Mouse (Mus musculus) monocyte, adult 2 months (primary cell): ENCODE results near the gene Pdzd2.

Source experiments
- DNase-seq, 2 experiments: peaks; one replicate each; pipeline ENCODE4 v3.0.0; 2022; ENCODE audit warnings: low spot score in 2 of 2, low read depth in 1 of 2

Pdzd2 gene

DNA sequence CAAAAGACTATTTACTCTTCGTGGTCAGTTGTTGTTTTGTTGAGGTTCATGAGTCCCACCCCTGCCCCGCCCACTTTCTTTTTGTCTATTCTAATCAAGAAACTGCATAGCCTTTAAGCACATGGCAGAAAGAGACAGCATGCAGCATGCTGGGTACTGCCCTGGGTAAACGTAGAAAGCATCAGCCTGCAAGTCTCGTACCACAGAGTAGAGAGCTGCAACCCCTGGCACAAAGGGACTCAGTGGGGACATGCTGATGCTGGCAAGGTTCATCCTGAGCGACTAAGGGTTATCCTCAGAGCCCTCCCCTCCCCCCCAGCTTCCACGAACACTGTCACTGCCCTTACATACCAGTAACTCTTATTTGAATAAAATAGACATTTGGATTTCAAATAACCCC is 114.2 kb downstream of the Pdzd2 start:
- DNase-seq, result no peak

GRCm38 (mm10) chr15:12623521-12623920 is 116.2 kb downstream of the Pdzd2 start:
- DNase-seq, result no peak

DNA sequence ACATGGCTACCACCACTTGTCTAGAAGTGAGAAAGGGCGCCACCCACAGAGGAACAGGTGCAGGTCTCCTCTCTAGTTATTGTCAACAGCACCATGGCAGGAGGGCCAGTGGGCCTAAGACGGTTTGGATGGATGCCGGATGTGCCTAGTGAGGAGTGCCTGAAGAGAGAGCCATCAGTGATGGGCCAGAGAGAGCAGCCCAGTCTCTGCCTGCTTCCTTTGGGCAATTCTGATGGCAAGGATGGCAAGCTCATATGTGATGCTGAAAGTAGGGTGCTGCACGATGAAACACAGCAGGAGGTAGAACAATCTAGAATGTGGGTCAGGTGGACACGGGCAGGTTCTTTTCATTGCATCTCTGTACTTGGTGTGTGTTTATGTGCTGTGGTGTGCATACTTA is 117.0 kb downstream of the Pdzd2 start:
- DNase-seq, result no peak

- no peak for DNase-seq
Observed at GRCm38 (mm10) chr15:12622093-12622643, 117.6 kb downstream of the Pdzd2 start.

- no peak for DNase-seq
Observed at GRCm38 (mm10) chr15:12619273-12619672, 120.5 kb downstream of the Pdzd2 start.

DNA sequence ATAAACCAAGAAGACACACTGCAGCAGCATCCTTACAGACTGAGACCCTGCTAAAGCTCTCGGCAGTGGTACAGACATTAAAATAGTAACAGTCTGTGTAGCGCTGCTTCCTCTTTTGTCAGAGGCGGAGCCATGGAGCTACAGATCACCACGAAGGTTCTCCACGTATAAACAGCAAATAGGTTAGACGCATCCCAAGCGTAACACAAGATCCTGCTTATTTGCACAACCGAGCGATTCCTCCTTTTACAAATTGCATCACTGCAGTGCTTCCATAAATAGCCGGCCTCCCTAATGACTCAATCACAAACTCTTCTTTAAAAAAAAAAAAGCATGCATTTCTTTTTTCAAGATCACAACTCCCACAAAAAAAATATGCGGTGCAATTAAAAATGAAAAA is 122.1 kb downstream of the Pdzd2 start:
- DNase-seq, result peak; percentile 2 to 14

GRCm38 (mm10) chr15:12617220-12617619 is 122.5 kb downstream of the Pdzd2 start:
- no peak for DNase-seq

DNA sequence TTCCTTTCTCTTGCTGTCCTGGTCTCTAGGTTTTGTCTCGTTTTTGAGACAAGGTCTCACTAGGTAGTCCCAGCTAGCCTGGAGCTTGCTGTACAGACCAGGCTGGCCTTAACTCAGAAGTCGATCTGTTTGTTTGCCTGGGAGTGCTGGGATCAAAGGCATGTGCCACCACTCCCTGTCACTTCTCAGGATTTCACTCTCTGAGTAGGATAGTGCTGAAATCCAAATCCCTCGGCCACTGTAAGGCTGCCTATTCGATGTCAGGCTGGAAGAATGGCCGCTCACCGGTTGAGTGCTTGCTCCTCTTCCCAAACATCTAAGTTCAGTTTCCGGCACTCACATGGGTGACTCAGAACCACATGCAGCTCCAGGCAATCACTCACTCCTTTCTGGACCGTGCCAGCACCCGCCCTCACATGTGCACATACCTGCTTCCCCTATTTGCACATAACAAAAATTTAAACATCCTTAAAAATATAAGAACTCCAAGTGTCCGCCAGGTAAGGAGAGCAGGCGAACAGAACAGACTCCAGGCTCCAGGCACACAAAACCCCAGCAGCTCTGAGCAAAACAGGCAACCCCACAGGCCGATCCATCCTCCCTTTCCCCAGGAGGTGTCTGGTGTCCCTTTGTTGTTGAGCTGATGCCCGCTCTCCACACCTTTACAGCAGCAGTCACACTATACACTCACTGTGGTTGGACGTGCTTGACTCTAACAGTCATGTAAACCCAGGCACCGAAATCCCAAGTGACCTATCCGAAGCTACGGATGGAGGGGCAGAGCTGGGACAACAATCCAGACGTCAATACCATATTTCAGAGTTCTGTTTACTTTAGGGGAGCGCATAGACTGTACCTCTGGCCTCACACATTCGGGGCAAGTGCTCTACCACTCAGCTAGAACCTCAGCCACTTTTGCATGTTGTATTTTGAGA is 124.5 kb downstream of the Pdzd2 start:
- no peak for DNase-seq

DNA sequence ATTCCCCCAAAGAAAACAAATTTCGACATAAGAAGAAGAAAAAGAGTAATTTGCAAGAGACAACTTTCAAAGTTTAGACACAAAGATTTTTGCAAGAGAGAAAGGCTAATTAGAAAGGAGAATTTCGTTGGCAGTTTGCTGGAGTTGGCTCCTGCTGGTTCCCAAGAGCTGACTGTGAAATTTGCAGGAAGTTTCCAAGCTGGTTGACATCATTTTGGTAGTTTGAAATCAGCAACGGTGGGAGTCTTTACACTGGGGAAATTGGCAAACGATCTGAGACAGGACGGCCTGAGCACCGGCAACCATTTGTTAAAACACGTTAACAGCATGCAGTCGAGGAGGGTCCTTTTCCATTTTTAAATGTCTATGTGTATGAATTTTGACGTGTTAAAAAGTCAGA is 125.7 kb downstream of the Pdzd2 start:
- DNase-seq, result no peak

DNA sequence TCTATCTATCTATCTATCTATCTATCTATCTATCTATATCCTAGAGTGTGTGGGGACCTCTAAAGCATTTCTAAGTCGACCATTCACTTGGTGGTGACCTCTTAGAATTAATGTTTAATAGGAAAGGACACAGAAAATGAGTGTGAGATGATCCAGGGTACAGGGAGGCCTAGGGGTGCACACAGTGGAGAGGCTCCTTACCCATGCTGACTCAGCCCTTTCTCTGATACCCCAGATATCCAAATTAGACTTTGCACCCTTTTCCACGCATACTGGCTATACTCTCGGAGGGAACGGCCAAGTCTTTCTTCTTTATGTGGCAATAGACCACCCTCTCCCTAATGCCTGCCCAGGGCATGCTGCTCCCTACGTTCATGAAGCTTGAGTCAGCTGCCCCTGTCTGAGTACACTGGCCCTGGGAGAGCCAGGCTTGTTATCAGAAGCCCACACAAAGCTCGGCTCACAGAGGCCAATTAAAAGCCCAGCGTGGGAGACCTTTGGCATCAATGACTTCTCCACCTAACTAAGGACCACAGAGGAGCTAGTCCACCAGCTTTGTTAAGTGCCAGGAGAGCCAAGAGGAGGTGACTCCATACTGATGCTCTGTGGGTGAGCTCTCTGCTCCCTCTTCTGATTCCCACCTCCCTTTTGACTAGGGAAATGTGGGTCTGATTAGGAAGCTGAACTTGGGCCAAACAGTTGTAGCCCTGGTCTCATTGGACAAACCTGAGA is 126.6 kb downstream of the Pdzd2 start:
- DNase-seq, result no peak

- DNase-seq, result no peak
Observed at GRCm38 (mm10) chr15:12608090-12608489, 131.6 kb downstream of the Pdzd2 start.

- no peak for DNase-seq
Observed at GRCm38 (mm10) chr15:12606306-12606705, 133.4 kb downstream of the Pdzd2 start.

DNA sequence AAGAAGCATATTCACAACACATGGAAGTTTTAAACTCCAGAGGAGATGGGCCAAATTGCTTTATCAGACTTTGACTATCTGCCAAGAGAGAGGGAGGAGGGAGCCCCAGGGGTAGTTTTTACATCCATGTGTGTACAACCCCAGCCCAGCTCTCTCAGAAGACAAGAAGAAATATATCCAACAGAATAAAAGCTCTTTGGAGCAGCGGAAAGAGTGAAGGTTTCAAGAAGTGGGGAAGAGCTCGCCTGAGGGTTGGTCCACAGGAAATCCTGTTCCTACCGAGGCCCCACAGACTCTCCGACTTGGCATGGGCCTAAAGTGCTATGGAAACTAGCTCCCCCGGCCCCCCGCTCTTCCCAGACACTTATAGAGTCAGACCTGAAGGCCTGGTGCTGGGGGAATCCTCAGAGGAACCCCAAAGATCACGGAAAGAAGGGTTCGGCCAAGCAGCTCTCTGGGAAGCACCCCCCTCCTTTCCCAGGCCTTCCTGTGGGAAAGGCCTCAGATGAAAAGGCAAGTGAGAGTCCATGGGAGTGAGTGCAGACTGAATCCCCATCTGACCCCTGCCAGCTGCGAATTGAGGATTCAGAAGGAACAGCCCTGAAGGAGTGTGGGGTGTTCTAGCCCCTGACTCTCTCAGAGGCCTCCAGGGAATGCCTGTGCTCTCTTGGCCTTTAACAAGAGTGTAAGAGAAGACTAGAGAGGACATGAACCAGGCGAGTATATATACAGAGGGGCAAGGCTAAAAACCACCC is 134.3 kb downstream of the Pdzd2 start:
- DNase-seq, result no peak

DNA sequence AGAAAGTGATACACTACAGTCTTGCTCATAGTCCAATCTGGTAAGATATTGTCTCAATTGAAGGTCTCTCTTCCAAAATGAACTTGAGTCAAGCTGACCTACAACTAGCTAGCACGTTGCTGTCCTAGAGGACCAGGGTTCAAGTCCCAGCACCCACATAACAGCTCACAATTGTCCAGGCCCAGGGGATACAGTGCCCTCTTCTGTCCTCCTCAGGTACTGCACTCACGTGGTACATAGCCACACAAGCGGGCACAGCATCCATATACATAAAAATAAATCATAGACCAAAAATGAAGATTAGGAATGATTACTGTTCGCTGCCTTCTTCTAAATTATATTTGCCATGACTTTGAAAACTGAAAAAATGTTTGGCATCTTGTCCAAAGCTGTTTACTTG is 136.1 kb downstream of the Pdzd2 start:
- DNase-seq, result no peak

GRCm38 (mm10) chr15:12593094-12593493 is 146.6 kb downstream of the Pdzd2 start:
- no peak for DNase-seq

DNA sequence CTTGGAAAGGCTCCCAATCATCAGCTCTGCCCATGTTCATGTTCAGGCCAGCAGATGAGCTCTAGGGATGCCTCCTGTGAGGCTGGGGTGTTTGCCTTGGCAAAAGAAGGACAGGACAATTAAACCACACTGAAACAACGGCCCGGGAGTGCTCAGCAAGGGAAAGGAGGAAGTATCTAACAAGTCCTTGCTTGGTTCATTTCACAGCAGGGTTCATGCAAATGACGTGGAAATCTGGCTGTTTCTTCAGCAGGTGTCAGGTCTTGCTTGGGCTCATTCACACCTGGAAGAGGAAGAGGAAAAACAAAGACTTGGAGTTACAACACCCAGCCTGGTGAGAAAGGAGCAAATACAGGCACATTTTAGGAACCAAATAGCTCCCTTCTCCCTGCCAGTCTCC is 147.1 kb downstream of the Pdzd2 start:
- DNase-seq, result no peak

DNA sequence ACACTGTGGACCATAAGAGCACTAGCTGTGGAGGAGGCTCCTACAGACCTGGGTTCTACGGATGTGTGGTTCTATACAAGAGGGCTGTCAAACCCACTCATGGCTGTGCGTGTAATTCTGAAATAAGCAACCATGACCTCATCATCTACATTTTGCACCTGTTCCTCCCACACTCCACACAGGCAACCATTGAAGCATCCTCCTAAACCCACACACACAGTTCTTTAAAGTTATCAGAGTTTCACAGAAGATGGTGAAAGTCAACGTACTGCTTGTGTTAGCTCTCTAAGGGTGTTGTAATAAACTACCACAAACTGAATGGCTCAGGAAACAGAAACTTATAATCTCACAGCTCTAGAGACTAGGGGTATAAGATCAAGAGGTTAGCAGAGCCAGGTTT is 151.1 kb downstream of the Pdzd2 start:
- DNase-seq, result no peak

DNA sequence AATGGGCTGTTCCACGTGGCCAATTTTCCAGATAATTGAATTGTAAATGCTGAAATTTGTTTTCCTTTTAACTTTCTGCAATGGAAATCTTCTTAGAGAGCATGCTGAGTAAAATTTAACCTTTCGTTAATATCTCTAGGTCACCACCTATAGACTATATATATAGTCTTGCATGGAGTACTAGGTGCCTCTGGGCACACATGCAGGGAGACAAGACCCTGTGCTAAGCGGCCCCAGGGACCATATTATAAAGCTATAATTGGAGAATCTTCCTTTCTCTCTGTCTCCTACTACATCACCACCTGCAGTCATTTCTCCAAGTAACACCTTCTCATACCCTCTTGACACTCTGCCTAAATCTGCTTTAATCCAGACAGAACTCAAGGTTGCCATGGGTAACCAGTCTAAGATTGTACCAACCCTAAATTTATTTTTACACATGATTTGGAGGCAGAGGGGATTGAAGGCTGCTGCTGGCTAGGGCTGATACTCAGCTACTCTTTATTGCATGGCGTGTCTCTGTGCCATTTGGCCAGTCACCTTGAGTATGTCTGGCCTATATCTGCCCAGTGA is 152.8 kb downstream of the Pdzd2 start:
- DNase-seq, result no peak

DNA sequence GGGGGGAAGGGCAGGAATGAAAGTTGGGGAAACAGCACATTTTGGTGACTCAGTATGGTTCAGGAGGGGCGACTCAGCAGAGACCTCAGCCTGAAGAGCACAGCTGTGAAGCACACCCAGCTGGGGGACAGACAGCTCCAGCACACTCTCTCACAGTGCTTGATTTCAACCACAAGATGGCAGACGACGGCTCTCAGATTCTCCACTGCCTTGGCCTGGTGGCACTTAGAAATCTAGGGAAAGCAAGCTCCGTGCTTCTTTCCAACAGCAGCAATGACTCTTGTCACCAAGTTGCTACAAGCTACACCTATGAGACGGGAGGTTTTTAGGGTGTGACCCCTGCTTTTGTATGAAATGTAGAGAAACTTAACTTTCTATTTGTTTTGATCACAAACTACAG is 153.6 kb downstream of the Pdzd2 start:
- no peak for DNase-seq

DNA sequence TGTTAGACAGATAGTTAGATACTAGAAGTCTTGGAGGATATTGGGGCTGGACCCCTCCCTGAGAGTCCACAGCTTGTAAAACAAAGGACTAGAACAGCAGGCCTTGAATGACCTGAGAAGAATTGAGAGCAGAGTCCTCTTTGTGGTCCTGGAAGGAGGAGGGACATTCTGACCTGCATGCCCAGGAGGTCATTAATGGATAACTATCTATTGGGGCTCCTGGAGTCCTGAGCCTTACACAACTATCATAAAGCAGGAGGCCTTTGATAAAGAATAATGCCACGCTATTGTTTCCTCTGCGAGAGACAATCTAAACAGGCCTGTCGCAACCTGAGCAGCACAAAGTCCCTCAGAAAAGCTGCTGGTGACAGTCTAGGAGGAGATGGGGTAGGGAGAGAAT is 156.7 kb downstream of the Pdzd2 start:
- no peak for DNase-seq

GRCm38 (mm10) chr15:12582471-12582870 is 157.3 kb downstream of the Pdzd2 start:
- no peak for DNase-seq
